Mouse (Mus musculus) thymus, postnatal 4 days (tissue): Measurements from ENCODE around the gene Tcp11l1.

ENCODE experiments used
- DNase-seq: peaks from one replicate; pipeline ENCODE4 v3.0.0; 2021

Tcp11l1 gene

GRCm38 (mm10) chr2:104711585-104712485 lies at the start of gene Tcp11l1:
TSS of gene Tcp11l1 (minus strand) at chr2:104712169.
- DNase-seq: peak; percentile 61

GRCm38 (mm10) chr2:104750611-104751010 lies 38.6 kb upstream of the Tcp11l1 start:
- peak; percentile 26 for DNase-seq

GRCm38 (mm10) chr2:104748652-104749183 lies 36.7 kb upstream of the Tcp11l1 start:
- DNase-seq: no peak

- DNase-seq: peak; percentile 30
These were observed 34.3 kb upstream of the Tcp11l1 start for GRCm38 (mm10) chr2:104746251-104746650.

- no peak for DNase-seq
These were observed 32.0 kb upstream of the Tcp11l1 start for GRCm38 (mm10) chr2:104743971-104744370.

- no peak for DNase-seq
These were observed 31.2 kb upstream of the Tcp11l1 start for GRCm38 (mm10) chr2:104743160-104743559.

GRCm38 (mm10) chr2:104742741-104743064 lies 30.7 kb upstream of the Tcp11l1 start, which contains the start of gene Depdc7:
TSS of gene Depdc7 (minus strand) at chr2:104742878.
- peak; percentile 95 for DNase-seq

- no peak for DNase-seq
These were observed 30.1 kb upstream of the Tcp11l1 start for GRCm38 (mm10) chr2:104741896-104742740.

GRCm38 (mm10) chr2:104741015-104741758 lies 29.2 kb upstream of the Tcp11l1 start:
- DNase-seq: no peak

- DNase-seq: no peak
These were observed 28.4 kb upstream of the Tcp11l1 start for GRCm38 (mm10) chr2:104740248-104740949.

GRCm38 (mm10) chr2:104739691-104740090 lies 27.7 kb upstream of the Tcp11l1 start:
- no peak for DNase-seq

GRCm38 (mm10) chr2:104736241-104736640 lies 24.3 kb upstream of the Tcp11l1 start:
- DNase-seq: no peak

GRCm38 (mm10) chr2:104732562-104733256 lies 20.7 kb upstream of the Tcp11l1 start:
- no peak for DNase-seq

GRCm38 (mm10) chr2:104732033-104732444 lies 20.1 kb upstream of the Tcp11l1 start:
- DNase-seq: no peak

- no peak for DNase-seq
These were observed 15.4 kb upstream of the Tcp11l1 start for GRCm38 (mm10) chr2:104727369-104727768.

- no peak for DNase-seq
These were observed 10.1 kb upstream of the Tcp11l1 start for GRCm38 (mm10) chr2:104722021-104722420.

GRCm38 (mm10) chr2:104717827-104718226 lies 5.9 kb upstream of the Tcp11l1 start:
- DNase-seq: no peak

GRCm38 (mm10) chr2:104717231-104717735 lies 5.3 kb upstream of the Tcp11l1 start:
- DNase-seq: no peak

GRCm38 (mm10) chr2:104716279-104716678 lies 4.3 kb upstream of the Tcp11l1 start, which contains the start of gene Pin1rt1:
TSS of gene Pin1rt1 (minus strand) at chr2:104716379.
- DNase-seq: no peak

- DNase-seq: no peak
These were observed 2.3 kb upstream of the Tcp11l1 start for GRCm38 (mm10) chr2:104714254-104714691.

GRCm38 (mm10) chr2:104712486-104712809 lies 479 bp upstream of the Tcp11l1 start:
- peak; percentile 16 for DNase-seq
